Mouse (Mus musculus) erythroblast, embryonic 14.5 days (primary cell): Measurements from ENCODE around the gene Prkca. TPM values are rescaled to one million over a fixed set of nuclear protein-coding genes. Genes with fewer than 3 reads are reported as not detected.

Experiments
- H3K27me3 ChIP-seq: 2 replicates; pipeline ENCODE4 v1.6.1; 2012; ENCODE audit warnings: inconsistent platforms; ENCODE audit not compliant: control insufficient read depth
- H3K36me3 ChIP-seq: 2 replicates; pipeline ENCODE4 v1.6.1; 2012; ENCODE audit warnings: mild to moderate bottlenecking, inconsistent platforms; ENCODE audit not compliant: control insufficient read depth
- H3K4me1 ChIP-seq: 2 replicates; pipeline ENCODE4 v1.6.1; 2012; ENCODE audit warnings: inconsistent platforms; ENCODE audit not compliant: control insufficient read depth
- H3K4me3 ChIP-seq: replicated peaks from 2 replicates; pipeline ENCODE3; 2012; ENCODE audit warnings: moderate library complexity, mild to moderate bottlenecking, inconsistent platforms
- H3K9me3 ChIP-seq: 2 replicates; pipeline ENCODE4 v1.6.1; 2012; ENCODE audit warnings: low read length, inconsistent platforms, mixed read lengths; ENCODE audit not compliant: control insufficient read depth
- GATA1 ChIP-seq: IDR thresholded peaks from 2 replicates; pipeline ENCODE4 v1.6.1; 2012; ENCODE audit warnings: low read length, inconsistent platforms, mixed read lengths
- TAL1 ChIP-seq: IDR thresholded peaks from 3 replicates; pipeline ENCODE4 v1.6.1; 2012; ENCODE audit warnings: low read length, inconsistent platforms, mixed read lengths
- polyA plus RNA-seq: library from polyadenylated mRNA; stranded (reverse); fragments of >175 nt; gene quantifications from 2 replicates; pipeline ENCODE4 v1.2.3, GENCODE M21; 2012

Gene Prkca
- polyA plus RNA-seq, 1 experiment: 0.01 TPM

DNA sequence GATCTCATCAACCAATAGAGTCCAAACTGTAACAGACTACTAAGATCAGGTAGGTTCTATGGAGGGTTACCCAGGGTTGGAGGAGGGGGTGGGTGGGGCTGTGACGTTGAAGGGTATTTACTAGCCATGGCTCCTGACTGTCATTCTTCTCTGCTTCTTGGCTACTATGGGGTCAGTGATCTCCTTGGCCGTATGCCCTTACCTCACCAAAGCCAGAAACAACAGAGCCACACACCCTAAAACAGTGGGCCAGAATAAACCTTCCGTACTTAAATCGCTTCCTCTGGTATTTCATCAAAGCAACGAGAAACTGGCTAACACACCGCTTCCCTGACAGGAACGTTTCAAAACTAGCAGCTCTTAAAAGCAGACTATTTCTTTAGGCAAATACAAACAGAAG is 221.2 kb downstream of the Prkca start:
- H3K4me1 ChIP-seq: no peaks in the 10 kb centered on the region
- no peaks in the 10 kb centered on the region for H3K27me3 ChIP-seq
- no peak overlapping the region for H3K4me3 ChIP-seq
- no peaks in the 10 kb centered on the region for H3K36me3 ChIP-seq
- no peaks in the 10 kb centered on the region for H3K9me3 ChIP-seq
- TF ChIP-seq TAL1 (no peak), GATA1 (no peak)

DNA sequence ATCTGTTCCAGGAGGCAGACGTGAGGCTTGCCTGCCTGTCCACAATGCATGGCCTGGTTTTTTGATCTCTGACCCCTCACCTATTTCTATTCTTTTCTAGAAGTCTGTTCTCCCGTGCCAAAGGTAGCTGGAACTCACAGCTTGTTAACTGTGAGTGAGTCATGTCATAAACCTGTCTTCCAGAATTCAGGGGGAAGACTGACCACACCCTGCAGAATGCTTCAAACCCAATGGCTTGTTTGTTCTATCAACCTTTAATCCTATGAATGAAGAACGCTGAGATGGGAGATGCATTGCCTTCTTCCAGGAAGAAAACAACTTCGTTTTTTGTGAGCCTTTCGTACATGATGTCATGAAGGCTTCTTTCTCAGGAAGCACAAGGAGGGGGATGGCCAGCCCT is 223.0 kb downstream of the Prkca start:
- Histone ChIP-seq H3K9me3 (no peaks in the 10 kb centered on the region), H3K4me1 (no peaks in the 10 kb centered on the region), H3K27me3 (no peaks in the 10 kb centered on the region), H3K4me3 (no peak overlapping the region), H3K36me3 (no peaks in the 10 kb centered on the region)
- TF ChIP-seq GATA1: no peak
- TF ChIP-seq TAL1: no peak

DNA sequence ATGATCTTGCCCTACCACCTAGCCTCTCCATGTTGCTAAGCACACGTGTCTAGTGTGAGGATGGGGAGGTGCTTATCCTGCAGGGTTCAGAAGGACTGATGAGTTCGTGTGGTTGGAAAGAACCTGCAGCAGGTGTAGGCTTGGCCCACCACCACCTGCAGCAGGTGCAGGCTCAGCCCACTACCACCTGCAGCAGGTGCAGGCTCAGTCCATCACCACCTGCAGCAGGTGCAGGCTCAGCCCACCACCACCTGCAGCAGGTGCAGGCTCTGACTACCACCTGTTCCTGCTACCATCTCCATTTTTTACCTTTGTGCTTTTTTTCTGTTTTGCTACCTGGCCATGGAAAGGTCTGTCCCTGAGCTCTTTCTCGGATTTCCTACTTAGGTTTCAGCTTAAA is 223.9 kb downstream of the Prkca start:
- Histone ChIP-seq H3K4me1 (no peaks in the 10 kb centered on the region), H3K27me3 (no peaks in the 10 kb centered on the region), H3K4me3 (no peak overlapping the region), H3K36me3 (no peaks in the 10 kb centered on the region), H3K9me3 (no peaks in the 10 kb centered on the region)
- TF ChIP-seq GATA1 (no peak), TAL1 (no peak)

DNA sequence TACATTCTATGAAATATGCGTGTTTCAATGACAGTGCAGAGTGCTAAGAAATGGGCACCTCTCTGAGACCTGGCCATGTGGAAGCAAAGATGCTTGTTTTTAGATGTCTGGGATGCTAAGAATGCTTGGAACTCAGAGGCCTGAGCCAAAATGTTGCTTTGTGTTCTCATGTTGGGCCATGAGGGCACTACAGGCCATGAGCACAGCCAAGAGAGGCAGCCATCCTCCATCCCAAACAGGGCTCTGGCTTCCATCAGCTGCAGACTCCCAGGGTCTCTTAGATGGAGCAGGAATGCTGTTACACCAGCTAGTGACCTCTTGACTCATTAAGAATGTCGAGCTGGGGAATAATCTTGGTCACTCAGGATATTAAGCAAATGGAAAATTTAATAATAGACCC is 224.9 kb downstream of the Prkca start:
- TF ChIP-seq TAL1 (no peak), GATA1 (no peak)
- no peaks in the 10 kb centered on the region for H3K4me1 ChIP-seq

DNA sequence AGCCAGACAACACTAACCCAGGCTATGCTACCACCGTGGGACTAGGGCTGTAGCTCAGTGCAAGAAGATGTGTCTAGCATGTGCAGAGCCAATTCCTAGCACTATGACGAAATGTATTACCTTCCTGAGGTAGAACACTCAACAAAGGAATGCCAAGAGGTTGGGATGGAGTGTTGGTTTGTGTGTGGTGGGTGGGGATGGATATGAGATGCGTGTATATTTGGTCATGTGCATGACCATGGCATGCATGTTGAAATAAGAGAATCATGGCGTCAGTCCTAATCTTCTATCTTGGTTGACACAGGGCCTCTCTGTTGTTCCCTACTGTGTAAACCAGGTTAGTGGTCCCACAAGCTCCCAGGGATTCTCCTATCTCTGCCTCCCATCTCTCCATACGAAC is 225.5 kb downstream of the Prkca start:
- no peak for TF ChIP-seq TAL1
- TF ChIP-seq GATA1: no peak
- Histone ChIP-seq H3K36me3 (no peaks in the 10 kb centered on the region), H3K4me1 (no peaks in the 10 kb centered on the region), H3K4me3 (no peak overlapping the region), H3K9me3 (no peaks in the 10 kb centered on the region), H3K27me3 (no peaks in the 10 kb centered on the region)

More for the DNA sequence above, 224.9 kb downstream of the Prkca start:
- Histone ChIP-seq H3K27me3 (no peaks in the 10 kb centered on the region), H3K36me3 (no peaks in the 10 kb centered on the region), H3K4me3 (no peak overlapping the region), H3K9me3 (no peaks in the 10 kb centered on the region)

DNA sequence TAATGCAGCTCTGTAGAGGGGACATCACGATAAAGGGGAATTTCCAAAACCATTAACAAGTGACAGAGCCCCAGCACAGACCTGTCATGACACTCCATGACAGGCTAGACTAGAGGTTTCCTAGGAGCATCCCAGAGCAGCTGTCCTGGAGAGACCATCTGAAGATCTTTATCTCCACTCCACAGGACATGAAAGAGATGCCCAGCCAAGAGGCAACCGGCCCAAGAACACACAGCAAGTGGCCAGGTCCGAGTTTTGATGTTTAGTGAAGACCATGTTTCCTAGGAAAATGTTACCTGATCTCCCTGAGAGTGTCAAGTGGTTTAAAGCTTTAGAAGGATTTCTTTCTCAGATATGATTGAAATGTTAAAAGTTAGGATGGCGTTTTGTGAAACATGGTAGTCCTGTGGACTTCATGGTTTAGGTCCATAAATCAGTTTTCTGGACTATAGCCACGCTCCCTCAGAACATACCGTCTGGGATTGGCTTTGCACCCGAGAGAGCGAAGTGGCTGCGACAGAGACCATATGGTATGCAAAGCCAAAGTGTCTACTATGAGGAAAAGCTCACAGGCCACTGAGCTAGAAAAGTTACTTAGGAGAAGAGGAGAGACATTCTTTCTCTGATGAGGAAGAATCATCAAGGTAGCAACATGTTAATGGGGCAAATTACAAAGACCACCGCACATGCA is 226.2 kb downstream of the Prkca start:
- H3K9me3 ChIP-seq: no peaks in the 10 kb centered on the region
- TF ChIP-seq GATA1: no peak
- no peak for TF ChIP-seq TAL1
- no peaks in the 10 kb centered on the region for H3K27me3 ChIP-seq
- no peaks in the 10 kb centered on the region for H3K36me3 ChIP-seq
- H3K4me3 ChIP-seq: no peak overlapping the region
- H3K4me1 ChIP-seq: no peaks in the 10 kb centered on the region

DNA sequence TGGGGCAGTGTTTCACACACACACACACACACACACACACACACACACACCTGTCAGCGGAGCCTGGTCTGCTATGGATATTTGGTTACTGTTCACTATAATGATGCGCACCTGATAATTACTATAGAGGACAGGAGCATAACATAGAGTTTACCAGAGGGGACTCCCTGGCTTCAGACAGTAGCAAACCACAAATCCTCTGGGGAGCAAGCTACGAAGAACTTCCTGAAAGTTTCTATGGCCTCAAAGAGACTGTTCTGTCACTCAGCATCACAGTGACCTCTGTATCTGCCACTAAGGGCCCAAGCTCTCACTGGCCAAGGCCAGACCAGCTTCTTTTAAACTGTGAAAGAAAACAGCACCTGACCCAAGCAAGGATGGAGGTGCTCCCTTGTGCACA is 229.6 kb downstream of the Prkca start:
- Histone ChIP-seq H3K36me3 (no peaks in the 10 kb centered on the region), H3K4me1 (no peaks in the 10 kb centered on the region), H3K4me3 (no peak overlapping the region), H3K27me3 (no peaks in the 10 kb centered on the region), H3K9me3 (no peaks in the 10 kb centered on the region)
- TF ChIP-seq GATA1 (no peak), TAL1 (no peak)

DNA sequence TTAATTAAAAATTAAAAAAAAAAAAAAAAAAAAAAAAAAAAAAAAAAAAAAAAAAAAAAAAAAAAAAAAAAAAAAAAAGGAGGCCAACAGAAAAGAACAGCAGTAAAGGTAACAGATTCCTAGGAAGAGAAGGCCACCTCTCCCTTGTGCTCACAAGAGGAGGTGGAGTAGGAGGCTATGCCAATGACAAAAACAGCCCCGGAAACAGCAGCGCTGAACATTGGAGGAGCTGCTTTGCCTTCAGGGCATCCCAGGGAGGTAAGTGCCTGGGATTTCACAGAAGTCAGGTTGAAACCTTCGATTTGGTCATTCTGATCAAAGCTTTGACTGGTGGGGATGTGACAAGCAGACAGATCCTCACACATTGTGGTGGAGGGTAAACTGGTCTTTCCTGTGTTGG is 231.3 kb downstream of the Prkca start:
- Histone ChIP-seq H3K4me3 (no peak overlapping the region), H3K27me3 (no peaks in the 10 kb centered on the region), H3K9me3 (no peaks in the 10 kb centered on the region), H3K4me1 (no peaks in the 10 kb centered on the region), H3K36me3 (no peaks in the 10 kb centered on the region)
- no peak for TF ChIP-seq TAL1
- TF ChIP-seq GATA1: no peak

DNA sequence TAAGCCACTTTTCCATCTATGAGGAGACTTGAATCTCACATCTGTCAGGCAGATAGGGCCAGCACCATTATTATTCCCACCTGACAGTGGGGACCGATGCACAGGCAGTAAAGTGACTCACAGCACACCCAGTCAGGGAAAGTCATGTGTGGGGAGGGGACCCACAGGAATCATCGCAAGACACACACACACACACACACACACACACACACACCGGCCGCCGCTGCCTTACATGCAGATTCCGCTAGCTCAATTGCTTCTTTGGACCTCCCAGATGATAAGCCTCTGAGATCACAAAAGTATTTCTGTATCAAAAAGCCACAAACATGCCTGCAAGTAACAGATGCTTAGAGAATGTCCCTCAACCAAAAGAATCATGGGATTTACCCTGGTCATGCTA is 239.6 kb downstream of the Prkca start:
- Histone ChIP-seq H3K9me3 (no peaks in the 10 kb centered on the region), H3K4me3 (no peak overlapping the region), H3K4me1 (no peaks in the 10 kb centered on the region), H3K27me3 (no peaks in the 10 kb centered on the region), H3K36me3 (no peaks in the 10 kb centered on the region)
- no peak for TF ChIP-seq GATA1
- no peak for TF ChIP-seq TAL1
